Mouse (Mus musculus): ENCODE data around the gene Scgb2b7. TPM values are rescaled to one million over a fixed set of nuclear protein-coding genes. Genes with fewer than 3 reads are reported as not detected.
"Not testable (repeated sequence)": the region's sequence is repeated elsewhere in the genome, so short reads cannot be mapped to it uniquely, and the experiment has no call there.

Scgb2b7 gene
- polyA plus RNA-seq (2016; fragmentation: Nextera tagmentation; extraction: Ambion mirVana) = not detected in 2 replicates

GRCm38 (mm10) chr7:31705657-31706056 is at the start of gene Scgb2b7:
Gene Scgb2b7, minus strand, starts transcription at chr7:31705757.
- H3K9ac ChIP-seq (replicated peaks); H3K27me3 ChIP-seq; H3K4me3 ChIP-seq; H3K4me2 ChIP-seq (replicated peaks); H3K36me3 ChIP-seq; H3K9me3 ChIP-seq; ATAC-seq (ENCODE audit: low FRiP score, low read depth); H3K27ac ChIP-seq (replicated peaks); H3K4me1 ChIP-seq: not testable (repeated sequence)

GRCm38 (mm10) chr7:31712365-31712764 is 6.8 kb upstream of the Scgb2b7 start, which contains the start of gene Scgb1b7:
Gene Scgb1b7, plus strand, starts transcription at chr7:31712665.
- H3K9me3 ChIP-seq; H3K27ac ChIP-seq (replicated peaks); H3K36me3 ChIP-seq; H3K4me3 ChIP-seq; H3K27me3 ChIP-seq; H3K4me1 ChIP-seq; H3K4me2 ChIP-seq (replicated peaks); H3K9ac ChIP-seq (replicated peaks); ATAC-seq (ENCODE audit: low FRiP score, low read depth): not testable (repeated sequence)
- WGBS = 92% methylated on average over 4 of the region's 5 CpGs

Other genes with a start within 250 kb of the Scgb2b7 start
- gene Scgb1b7, start 6.9 kb upstream of the Scgb2b7 start, polyA plus RNA-seq (2016; fragmentation: Nextera tagmentation; extraction: Ambion mirVana) = not detected in 2 replicates

All from midbrain, embryonic 12.5 days (tissue).